Mouse (Mus musculus) forebrain, embryonic 16.5 days (tissue): ENCODE results near the gene Sf1. TPM values are rescaled to one million over a fixed set of nuclear protein-coding genes. Genes with fewer than 3 reads are reported as not detected.

ENCODE experiments used
- ATAC-seq: fragments of 200-750 bp; cut with Nextera tagmentation; 2 replicates; pipeline ENCODE4 v1.8.0; 2017; ENCODE audit warnings: mild to moderate bottlenecking, moderate library complexity
- H3K27ac ChIP-seq: fragments of 300-500 bp; sonication (generic); 2 replicates; pipeline ENCODE4 v1.5.1; 2014; ENCODE audit warnings: low read length, control low read depth
- H3K27me3 ChIP-seq: fragments of 300-500 bp; sonication (generic); replicated peaks from 2 replicates; pipeline ENCODE4 v1.6.1; 2014; ENCODE audit warnings: low read length; ENCODE audit not compliant: control insufficient read depth, insufficient read depth
- H3K36me3 ChIP-seq: fragments of 300-500 bp; sonication (generic); 2 replicates; pipeline ENCODE4 v1.6.1; 2014; ENCODE audit not compliant: control insufficient read depth, insufficient read depth
- H3K4me1 ChIP-seq: fragments of 300-500 bp; sonication (generic); replicated peaks from 2 replicates; pipeline ENCODE4 v1.6.1; 2014; ENCODE audit warnings: low read length; ENCODE audit not compliant: control insufficient read depth, insufficient read depth
- H3K4me2 ChIP-seq: fragments of 300-500 bp; sonication (generic); 2 replicates; pipeline ENCODE4 v1.6.1; 2014; ENCODE audit warnings: mild to moderate bottlenecking, low read length, control low read depth
- H3K4me3 ChIP-seq: fragments of 300-500 bp; sonication (generic); replicated peaks from 2 replicates; pipeline ENCODE4 v1.5.1; 2014; ENCODE audit warnings: mild to moderate bottlenecking, low read length, control low read depth
- H3K9ac ChIP-seq: fragments of 300-500 bp; sonication (generic); replicated peaks from 2 replicates; pipeline ENCODE4 v1.6.1; 2014; ENCODE audit warnings: low read depth, low read length, control low read depth
- H3K9me3 ChIP-seq: fragments of 300-500 bp; sonication (generic); 2 replicates; pipeline ENCODE4 v1.6.1; 2016; ENCODE audit warnings: low read length; ENCODE audit not compliant: control insufficient read depth
- WGBS: fragments of 180-500 bp; shearing (Covaris S2); extraction: QIAGEN DNeasy Blood & Tissue Kit; methylation state at CpG from one replicate; pipeline ENCODE4 v1.1.7; 2014; 5-methylcytosine and 5-hydroxymethylcytosine counted together
- polyA plus RNA-seq: library from polyadenylated mRNA; unstranded; fragments of >200 nt; fragmentation: Nextera tagmentation; extraction: Ambion mirVana; gene quantifications from 2 replicates; pipeline ENCODE4 v1.2.1, GENCODE M21; 2015

The Sf1 gene
- 122 and 127 TPM in 2 replicates for polyA plus RNA-seq

DNA sequence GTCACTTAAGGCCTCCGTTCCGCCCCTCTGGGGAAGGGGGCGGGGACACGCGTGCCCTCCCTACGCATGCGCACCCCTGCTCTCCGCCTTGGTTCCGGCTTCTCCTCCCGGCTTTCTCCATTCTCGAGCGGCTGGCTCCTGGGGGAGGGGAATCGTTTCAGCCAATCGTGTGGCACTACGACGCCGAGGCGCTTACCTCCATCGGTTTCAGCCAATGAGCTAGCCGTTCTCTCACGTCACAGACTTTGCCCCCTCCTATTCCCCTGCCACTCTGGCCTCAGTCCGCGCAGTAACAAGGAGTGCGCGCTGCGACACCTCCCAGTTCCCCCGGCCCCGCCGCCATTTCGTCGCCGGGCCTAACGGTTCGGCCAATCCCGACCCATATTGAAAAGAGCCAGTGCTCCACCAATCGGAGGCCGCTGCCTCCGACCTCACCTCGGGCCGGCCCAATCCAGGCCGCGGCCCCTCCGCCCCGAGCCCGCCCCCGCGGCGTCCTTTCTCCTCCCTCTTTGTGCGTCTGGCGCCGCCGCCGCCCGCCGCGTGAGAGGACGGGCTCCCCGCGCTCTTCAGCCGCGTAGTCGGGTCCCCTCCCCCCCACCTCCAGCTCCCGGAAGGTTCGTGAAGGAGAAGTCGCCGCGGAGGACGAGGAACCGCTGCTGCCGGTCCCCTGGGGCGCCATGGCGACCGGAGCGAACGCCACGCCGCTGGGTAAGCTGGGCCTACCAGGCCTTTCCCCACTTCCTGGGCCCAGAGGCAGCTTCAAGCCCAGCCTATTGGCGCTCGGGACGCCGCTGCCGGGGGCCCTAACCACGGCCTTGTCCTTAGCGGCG lies at the start of gene Sf1:
Gene Sf1 (plus strand): TSS at position 280 of the 830 bp plus-strand sequence.
- peak; percentile 98 for ATAC-seq
- H3K4me1 ChIP-seq = peaks cover 27% of the 10 kb centered on the region
- peak within 1 kb of the TSS; percentile 96 for H3K4me2 ChIP-seq
- H3K9ac ChIP-seq = peak within 1 kb of the TSS; percentile 89
- H3K9me3 ChIP-seq = no peaks in the 10 kb centered on the region
- H3K27me3 ChIP-seq = no peaks in the 10 kb centered on the region
- H3K4me3 ChIP-seq = peak within 1 kb of the TSS; percentile 96
- 1% methylated on average over 80 of the region's 85 CpGs for WGBS
- peak within 1 kb of the TSS; percentile 99 for H3K27ac ChIP-seq
- peaks cover 24% of the 10 kb centered on the region for H3K36me3 ChIP-seq

DNA sequence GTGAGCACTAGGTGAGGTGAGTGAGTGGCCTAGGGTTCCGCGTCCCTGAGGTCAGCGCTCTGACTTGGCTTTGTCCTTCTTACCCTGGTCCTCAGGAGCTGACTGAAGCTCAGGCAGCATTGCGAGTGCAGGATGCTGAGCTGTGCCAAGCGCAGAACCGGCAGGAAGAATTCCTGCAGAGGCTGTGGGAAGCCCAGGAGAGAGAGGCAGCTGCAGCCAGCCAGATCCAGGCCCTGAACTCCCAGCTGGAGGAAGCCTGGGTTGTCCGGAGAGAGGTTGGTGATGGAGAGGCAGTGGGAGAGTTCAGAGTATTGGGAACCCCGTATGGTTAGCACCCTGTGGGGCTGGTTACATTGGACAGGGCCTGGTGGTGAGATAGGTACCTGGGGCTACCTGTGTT lies 49.7 kb upstream of the Sf1 start:
- H3K36me3 ChIP-seq = no peaks in the 10 kb centered on the region
- H3K4me1 ChIP-seq = no peaks in the 10 kb centered on the region
- no peak overlapping the region for H3K9ac ChIP-seq
- H3K27me3 ChIP-seq = no peaks in the 10 kb centered on the region
- no peak overlapping the region for H3K4me3 ChIP-seq
- no peaks in the 10 kb centered on the region for H3K9me3 ChIP-seq
- H3K27ac ChIP-seq = no peak overlapping the region
- WGBS = 90% methylated on average over 8 of the region's 8 CpGs
- ATAC-seq = no peak
- no peak overlapping the region for H3K4me2 ChIP-seq

DNA sequence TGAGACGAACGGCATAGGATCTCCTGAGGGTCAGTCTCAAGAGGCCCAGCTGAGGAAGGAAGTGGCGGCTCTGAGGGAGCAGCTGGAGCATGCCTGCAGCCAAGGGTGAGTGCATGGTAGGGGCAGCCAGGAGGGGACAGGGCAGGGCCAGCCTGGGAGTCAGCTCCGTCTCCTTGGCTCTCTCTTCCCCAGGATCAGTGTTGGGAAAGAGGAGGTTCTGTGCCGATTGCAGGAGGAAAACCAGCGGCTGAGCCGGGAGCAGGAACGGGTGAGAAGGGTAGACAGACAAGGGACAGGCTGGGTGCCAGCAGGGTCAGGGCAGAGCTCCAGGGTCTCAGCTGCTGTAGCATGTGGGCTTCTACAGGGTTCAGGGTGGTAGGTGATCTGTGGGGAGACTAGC lies 49.0 kb upstream of the Sf1 start:
- no peak overlapping the region for H3K27ac ChIP-seq
- no peak overlapping the region for H3K9ac ChIP-seq
- 88% methylated on average over 8 of the region's 8 CpGs for WGBS
- no peaks in the 10 kb centered on the region for H3K36me3 ChIP-seq
- H3K9me3 ChIP-seq = no peaks in the 10 kb centered on the region
- no peak for ATAC-seq
- no peaks in the 10 kb centered on the region for H3K27me3 ChIP-seq
- H3K4me3 ChIP-seq = no peak overlapping the region
- no peaks in the 10 kb centered on the region for H3K4me1 ChIP-seq
- H3K4me2 ChIP-seq = no peak overlapping the region

GRCm38 (mm10) chr19:6315573-6315972 lies 47.9 kb upstream of the Sf1 start:
- H3K4me1 ChIP-seq = no peaks in the 10 kb centered on the region
- no peaks in the 10 kb centered on the region for H3K27me3 ChIP-seq
- WGBS = 70% methylated on average over 14 of the region's 14 CpGs
- no peak overlapping the region for H3K4me3 ChIP-seq
- H3K9ac ChIP-seq = no peak overlapping the region
- ATAC-seq = no peak
- H3K9me3 ChIP-seq = no peaks in the 10 kb centered on the region
- no peak overlapping the region for H3K27ac ChIP-seq
- H3K36me3 ChIP-seq = no peaks in the 10 kb centered on the region
- no peak overlapping the region for H3K4me2 ChIP-seq

- H3K27me3 ChIP-seq = no peaks in the 10 kb centered on the region
- H3K9ac ChIP-seq = no peak overlapping the region
- no peaks in the 10 kb centered on the region for H3K4me1 ChIP-seq
- H3K9me3 ChIP-seq = no peaks in the 10 kb centered on the region
- 89% methylated on average over 12 of the region's 12 CpGs for WGBS
- H3K4me2 ChIP-seq = no peak overlapping the region
- no peak overlapping the region for H3K4me3 ChIP-seq
- H3K27ac ChIP-seq = no peak overlapping the region
- H3K36me3 ChIP-seq = no peaks in the 10 kb centered on the region
- ATAC-seq = no peak
Observed at GRCm38 (mm10) chr19:6318145-6318544, 45.3 kb upstream of the Sf1 start.

GRCm38 (mm10) chr19:6321358-6321757 lies 42.1 kb upstream of the Sf1 start:
- 86% methylated on average over 8 of the region's 8 CpGs for WGBS
- Histone ChIP-seq H3K9ac (no peak overlapping the region), H3K4me1 (no peaks in the 10 kb centered on the region), H3K4me2 (no peak overlapping the region), H3K27me3 (no peaks in the 10 kb centered on the region), H3K36me3 (no peaks in the 10 kb centered on the region), H3K27ac (no peak overlapping the region), H3K4me3 (no peak overlapping the region), H3K9me3 (no peaks in the 10 kb centered on the region)
- no peak for ATAC-seq

DNA sequence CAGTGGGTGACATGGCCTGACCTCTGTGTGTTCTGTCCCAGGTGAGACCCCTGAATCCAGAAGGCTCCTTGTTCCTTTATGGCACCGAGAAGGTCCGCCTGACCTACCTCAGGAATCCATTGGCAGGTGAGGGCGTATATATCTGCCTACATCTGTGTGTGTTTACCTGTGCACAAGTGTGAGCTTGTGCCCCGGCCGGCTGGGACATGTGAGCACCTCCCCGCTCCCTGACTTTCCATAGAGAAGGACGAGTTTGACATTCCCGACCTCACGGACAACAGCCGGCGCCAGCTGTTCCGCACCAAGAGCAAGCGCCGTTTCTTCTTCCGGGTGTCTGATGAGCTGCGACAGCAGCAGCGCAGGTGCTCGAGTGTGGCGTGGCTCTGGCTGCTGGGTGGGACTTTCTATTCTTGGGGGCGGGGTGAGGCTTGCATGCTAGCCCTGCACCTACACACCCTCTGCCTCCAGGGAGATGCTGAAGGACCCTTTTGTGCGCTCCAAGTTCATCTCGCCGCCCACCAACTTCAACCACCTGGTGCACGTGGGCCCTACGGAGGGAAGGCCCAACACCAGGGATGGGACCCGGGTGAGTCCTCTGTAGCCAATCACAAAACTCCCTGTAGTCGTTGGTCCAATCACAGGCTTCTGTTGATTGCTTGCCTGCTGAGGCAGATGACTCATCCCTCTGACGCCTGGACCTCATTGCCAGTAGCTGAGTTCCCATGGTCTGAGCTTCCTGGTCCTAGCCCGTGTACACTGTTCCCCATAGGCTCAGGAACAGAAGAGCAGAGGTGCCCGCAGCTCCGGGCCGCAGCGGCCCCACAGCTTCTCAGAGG lies 41.5 kb upstream of the Sf1 start:
- Histone ChIP-seq H3K4me2 (no peak overlapping the region), H3K36me3 (no peaks in the 10 kb centered on the region), H3K4me1 (no peaks in the 10 kb centered on the region), H3K9ac (no peak overlapping the region), H3K9me3 (no peaks in the 10 kb centered on the region), H3K27me3 (no peaks in the 10 kb centered on the region), H3K4me3 (no peak overlapping the region), H3K27ac (no peak overlapping the region)
- WGBS = 88% methylated on average over 33 of the region's 33 CpGs
- ATAC-seq = no peak

DNA sequence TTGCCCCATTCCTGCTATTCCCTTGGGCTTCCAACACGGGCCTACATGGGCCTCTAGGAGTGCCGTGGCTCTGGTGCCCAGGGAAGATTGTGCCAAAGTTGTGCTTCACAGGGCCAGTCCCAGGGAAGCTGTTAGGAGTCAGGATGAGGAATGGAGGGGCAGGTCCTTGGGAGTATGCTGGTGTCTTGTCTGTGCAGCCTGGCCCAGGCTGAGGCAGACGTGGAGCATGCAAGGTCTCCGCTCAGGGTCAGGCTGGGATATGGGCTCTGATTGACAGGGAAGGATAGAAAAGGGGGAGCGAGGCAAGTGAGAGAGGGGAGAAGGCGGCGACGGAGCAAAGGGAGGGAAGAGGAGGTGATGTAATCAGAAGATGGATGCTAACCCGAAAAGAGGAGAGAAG lies 38.7 kb upstream of the Sf1 start:
- Histone ChIP-seq H3K27me3 (no peaks in the 10 kb centered on the region), H3K4me2 (no peak overlapping the region), H3K27ac (no peak overlapping the region), H3K9me3 (no peaks in the 10 kb centered on the region), H3K36me3 (no peaks in the 10 kb centered on the region), H3K4me3 (no peak overlapping the region), H3K9ac (no peak overlapping the region), H3K4me1 (no peaks in the 10 kb centered on the region)
- WGBS = 80% methylated on average over 9 of the region's 9 CpGs
- ATAC-seq = no peak

GRCm38 (mm10) chr19:6331178-6331577 lies 32.3 kb upstream of the Sf1 start:
- H3K9ac ChIP-seq = no peak overlapping the region
- 64% methylated on average over 5 of the region's 5 CpGs for WGBS

More at GRCm38 (mm10) chr19:6331178-6331577, 32.3 kb upstream of the Sf1 start:
- H3K27me3 ChIP-seq = no peaks in the 10 kb centered on the region
- no peaks in the 10 kb centered on the region for H3K9me3 ChIP-seq
- no peak for ATAC-seq
- H3K4me2 ChIP-seq = no peak overlapping the region
- H3K36me3 ChIP-seq = no peaks in the 10 kb centered on the region
- H3K4me1 ChIP-seq = peaks cover 9% of the 10 kb centered on the region
- no peak overlapping the region for H3K4me3 ChIP-seq
- no peak overlapping the region for H3K27ac ChIP-seq
